Mouse (Mus musculus): ENCODE measurements around the gene Axin2. TPM values are rescaled to one million over a fixed set of nuclear protein-coding genes. Genes with fewer than 3 reads are reported as not detected.

The Axin2 gene
- polyA plus RNA-seq, 1 experiment from 2014 or later, result 9.2 TPM

DNA sequence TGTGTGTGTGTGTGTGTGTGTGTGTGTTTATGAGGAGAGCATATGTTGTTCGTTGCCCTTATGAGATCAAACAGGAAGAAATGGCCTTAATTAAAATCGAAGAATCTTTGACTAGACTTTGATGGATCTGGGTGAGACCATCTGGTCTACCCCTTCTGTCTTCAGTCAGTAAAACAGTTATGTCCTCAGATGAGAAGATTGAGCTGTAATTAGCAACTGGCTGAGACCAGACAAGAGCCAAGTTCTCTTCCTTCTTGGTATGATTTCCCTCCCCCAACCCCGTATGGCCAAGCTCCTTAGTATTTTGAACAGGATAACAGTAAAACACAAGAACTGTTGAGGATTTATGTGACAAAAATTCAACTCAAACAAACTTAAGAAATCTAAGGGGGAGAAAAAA lies 67.1 kb downstream of the Axin2 start:
- Histone ChIP-seq H3K9me3 (no peaks in the 10 kb centered on the region), H3K4me3 (no peak overlapping the region), H3K36me3 (no peaks in the 10 kb centered on the region), H3K4me2 (no peak overlapping the region), H3K27ac (replicated peaks) (no peak overlapping the region), H3K9ac (no peak overlapping the region), H3K4me1 (replicated peaks) (peaks cover 10% of the 10 kb centered on the region), H3K27me3 (no peaks in the 10 kb centered on the region)
- no peak for ATAC-seq (ENCODE audit: low FRiP score, low read depth)
- 79% methylated on average over 3 of the region's 3 CpGs for WGBS

DNA sequence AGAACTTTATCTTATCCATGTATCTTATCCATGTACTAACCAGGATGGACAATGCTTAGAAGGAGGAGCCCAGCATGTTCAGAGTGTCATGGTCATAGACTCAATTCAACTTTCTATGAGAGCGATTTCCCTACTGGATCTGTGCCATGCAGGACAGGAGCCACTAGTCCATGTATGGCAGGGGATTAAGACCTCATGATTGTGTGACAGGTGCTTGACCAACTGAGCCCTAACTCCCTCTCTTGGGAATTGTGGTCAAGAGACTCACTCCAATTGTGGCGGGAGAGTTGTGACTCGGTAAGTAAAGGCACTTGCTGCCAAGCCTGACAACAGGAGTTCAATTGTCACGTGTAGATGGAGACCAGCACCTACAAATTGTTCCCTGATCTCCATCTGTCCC lies 67.6 kb downstream of the Axin2 start:
- Histone ChIP-seq H3K4me2 (no peak overlapping the region), H3K4me3 (no peak overlapping the region), H3K9ac (no peak overlapping the region), H3K4me1 (replicated peaks) (peaks cover 10% of the 10 kb centered on the region), H3K27ac (replicated peaks) (no peak overlapping the region), H3K36me3 (no peaks in the 10 kb centered on the region), H3K27me3 (no peaks in the 10 kb centered on the region), H3K9me3 (no peaks in the 10 kb centered on the region)
- 80% methylated on average over 4 of the region's 4 CpGs for WGBS
- ATAC-seq (ENCODE audit: low FRiP score, low read depth), result no peak

DNA sequence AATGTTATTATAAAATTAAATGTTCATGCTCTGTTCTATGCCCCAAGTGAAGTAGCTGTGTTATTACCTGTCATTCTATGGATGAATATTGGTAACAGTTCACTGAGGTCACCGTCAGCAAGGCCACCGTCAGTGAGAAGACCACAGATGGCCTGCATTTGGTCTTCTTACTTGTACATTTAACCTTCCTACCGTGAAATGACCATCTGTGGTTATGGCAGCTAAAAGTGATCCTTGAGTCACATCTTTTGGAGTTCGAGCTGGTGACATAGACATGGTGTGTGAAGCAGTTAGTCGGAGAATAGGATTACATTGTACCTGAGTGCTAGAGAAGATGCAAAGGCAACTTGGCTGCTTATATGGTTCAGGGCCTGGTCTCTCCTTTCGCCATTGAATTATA lies 68.1 kb downstream of the Axin2 start:
- Histone ChIP-seq H3K27ac (replicated peaks) (no peak overlapping the region), H3K4me1 (replicated peaks) (peaks cover 10% of the 10 kb centered on the region), H3K4me2 (no peak overlapping the region), H3K36me3 (no peaks in the 10 kb centered on the region), H3K9ac (no peak overlapping the region), H3K9me3 (no peaks in the 10 kb centered on the region), H3K27me3 (no peaks in the 10 kb centered on the region), H3K4me3 (no peak overlapping the region)
- WGBS, result 88% methylated on average over 6 of the region's 6 CpGs
- no peak for ATAC-seq (ENCODE audit: low FRiP score, low read depth)

DNA sequence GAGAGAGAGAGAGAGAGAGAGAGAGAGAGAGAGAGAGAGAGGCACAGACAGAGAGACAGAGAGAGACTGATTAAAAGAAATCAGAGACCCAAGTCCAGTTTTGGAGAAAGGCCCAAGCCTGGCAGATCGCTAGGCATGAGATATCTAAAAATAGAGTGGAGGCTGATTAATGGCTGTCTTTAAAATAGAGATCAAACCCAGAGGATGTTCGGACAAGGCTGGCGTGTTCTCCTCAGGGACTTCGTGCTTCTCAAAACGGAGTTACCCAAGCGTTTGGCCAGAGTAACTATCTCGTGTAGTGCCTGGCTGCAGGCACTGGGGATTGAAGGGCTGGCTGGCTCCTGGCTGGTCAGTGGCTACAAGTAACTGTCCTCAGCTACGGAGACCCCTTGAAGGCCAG lies 69.8 kb downstream of the Axin2 start:
- Histone ChIP-seq H3K9ac (no peak overlapping the region), H3K4me2 (no peak overlapping the region), H3K4me1 (replicated peaks) (no peaks in the 10 kb centered on the region), H3K36me3 (no peaks in the 10 kb centered on the region), H3K4me3 (no peak overlapping the region), H3K27ac (replicated peaks) (no peak overlapping the region), H3K9me3 (no peaks in the 10 kb centered on the region), H3K27me3 (no peaks in the 10 kb centered on the region)
- ATAC-seq (ENCODE audit: low FRiP score, low read depth), result no peak
- 69% methylated on average over 8 of the region's 8 CpGs for WGBS

DNA sequence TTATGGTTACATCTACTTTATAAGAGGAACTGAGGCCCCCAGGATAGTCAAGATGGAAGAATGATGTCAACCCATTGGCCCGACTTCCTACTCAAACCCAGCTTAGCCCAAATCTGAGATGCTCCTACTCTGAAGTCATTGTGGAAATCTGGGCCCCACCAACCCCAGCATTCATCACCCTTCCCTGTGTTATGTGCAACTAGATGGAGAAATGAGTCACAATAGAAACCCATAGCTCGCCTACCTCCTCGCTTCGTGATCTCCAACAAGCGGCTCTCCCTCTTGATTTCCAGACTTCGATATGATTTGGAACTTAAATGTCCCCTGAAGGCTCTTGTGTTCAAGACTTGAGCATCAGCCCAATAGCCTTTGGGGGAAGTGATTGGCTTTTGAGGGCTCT lies 73.3 kb downstream of the Axin2 start:
- H3K4me3 ChIP-seq, result no peak overlapping the region
- H3K36me3 ChIP-seq, result no peaks in the 10 kb centered on the region
- H3K27me3 ChIP-seq, result no peaks in the 10 kb centered on the region
- H3K9me3 ChIP-seq, result no peaks in the 10 kb centered on the region
- no peak overlapping the region for H3K27ac ChIP-seq (replicated peaks)
- no peak for ATAC-seq (ENCODE audit: low FRiP score, low read depth)
- WGBS, result 98% methylated on average over 6 of the region's 6 CpGs
- H3K4me1 ChIP-seq (replicated peaks), result no peaks in the 10 kb centered on the region
- no peak overlapping the region for H3K9ac ChIP-seq
- H3K4me2 ChIP-seq, result no peak overlapping the region

DNA sequence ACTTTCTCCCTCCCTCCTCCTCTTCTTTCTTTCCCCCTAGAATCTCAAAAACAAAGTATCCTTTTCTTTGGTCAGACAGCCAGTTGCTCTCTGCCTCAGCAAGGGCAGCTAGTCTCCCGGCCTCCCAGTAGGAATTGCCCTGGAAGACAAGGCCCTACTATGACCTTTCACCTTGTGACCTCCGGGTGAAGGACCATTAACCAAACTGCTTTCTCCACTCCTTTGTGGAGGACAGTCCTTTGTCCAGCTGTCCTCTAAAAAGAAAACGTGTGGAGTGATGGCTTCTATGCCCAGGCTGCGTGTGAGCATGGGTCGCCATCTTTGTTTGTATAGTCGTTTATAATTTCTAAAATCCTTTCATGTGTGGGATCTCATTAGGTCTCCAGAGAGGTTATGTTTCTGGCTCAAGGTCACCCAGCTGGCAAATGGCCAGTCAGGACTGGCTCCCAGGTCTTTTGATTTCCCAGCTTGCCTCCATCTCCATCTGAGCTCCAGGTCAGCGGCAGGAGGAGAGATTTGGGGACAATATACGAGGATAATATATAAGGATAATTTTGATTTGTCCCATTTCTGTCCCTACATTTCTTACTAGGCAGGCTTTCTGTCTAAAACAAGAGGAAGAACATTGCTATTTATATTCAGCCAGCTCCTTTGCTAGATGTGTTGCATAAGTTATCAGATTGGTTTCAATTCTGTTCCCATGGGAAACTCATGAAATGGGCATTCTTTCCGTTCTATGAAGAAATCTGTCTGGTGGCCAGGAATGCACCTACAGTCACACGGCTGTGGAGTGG lies 75.2 kb downstream of the Axin2 start:
- WGBS, result 15% methylated on average over 10 of the region's 10 CpGs

DNA sequence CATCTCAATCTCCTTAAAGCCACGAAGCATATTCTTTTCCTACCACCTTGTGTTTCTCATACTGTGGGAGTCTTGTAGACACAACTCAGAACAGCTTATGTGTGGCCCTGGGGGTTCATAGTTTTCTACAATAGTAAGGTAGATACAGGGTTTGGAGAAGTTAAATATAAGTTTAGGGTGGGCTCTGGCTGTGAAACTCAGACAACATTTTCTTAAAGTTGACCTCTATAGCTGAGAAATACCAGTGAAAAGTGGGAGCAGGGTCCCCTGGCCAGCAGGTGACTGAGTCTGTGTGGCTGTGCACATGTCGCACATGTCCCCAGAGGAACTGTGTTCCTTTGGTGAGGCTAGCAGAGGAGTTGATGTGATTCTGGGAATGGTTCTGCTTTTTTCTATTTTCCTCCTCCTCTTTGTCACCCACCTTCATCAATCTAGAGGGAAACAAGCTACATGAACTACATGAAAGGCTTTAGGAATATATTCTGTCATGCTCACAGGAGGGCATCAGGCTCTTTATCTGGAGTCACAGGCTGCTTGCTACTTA lies 75.9 kb downstream of the Axin2 start:
- WGBS, result 43% methylated on average over 2 of the region's 2 CpGs
- no peak overlapping the region for H3K27ac ChIP-seq (replicated peaks)

More for the DNA sequence above, 75.2 kb downstream of the Axin2 start:
- Histone ChIP-seq H3K27me3 (no peaks in the 10 kb centered on the region), H3K4me2 (no peak overlapping the region), H3K9ac (no peak overlapping the region), H3K36me3 (no peaks in the 10 kb centered on the region), H3K4me1 (replicated peaks) (no peaks in the 10 kb centered on the region), H3K27ac (replicated peaks) (no peak overlapping the region), H3K9me3 (no peaks in the 10 kb centered on the region; the same call in 1 of the 2 replicates), H3K4me3 (no peak overlapping the region)
- no peak for ATAC-seq (ENCODE audit: low FRiP score, low read depth)

DNA sequence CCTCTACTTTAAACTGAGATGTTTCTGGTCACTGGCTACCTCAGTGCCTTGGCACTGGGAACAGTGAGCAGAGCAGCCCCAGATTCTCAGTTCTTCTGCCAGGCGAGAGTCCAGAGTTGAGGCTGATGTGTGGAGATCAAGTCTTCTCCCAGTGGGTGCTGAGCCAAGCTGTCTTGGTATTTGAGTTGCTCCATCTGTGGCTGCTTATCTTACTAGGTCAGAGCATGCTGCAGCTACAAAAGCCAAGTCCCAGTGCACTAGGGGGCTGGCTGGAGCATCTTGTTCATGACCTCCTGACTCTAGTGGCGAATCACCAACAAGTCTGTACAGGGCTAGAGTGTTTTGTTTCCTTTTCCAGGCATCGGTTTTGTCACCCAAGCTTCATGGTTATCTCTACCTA lies 77.7 kb downstream of the Axin2 start:
- no peak for ATAC-seq (ENCODE audit: low FRiP score, low read depth)
- Histone ChIP-seq H3K4me3 (no peak overlapping the region), H3K9me3 (peaks cover 11% of the 10 kb centered on the region), H3K9ac (no peak overlapping the region), H3K36me3 (no peaks in the 10 kb centered on the region), H3K27ac (replicated peaks) (no peak overlapping the region), H3K4me1 (replicated peaks) (no peaks in the 10 kb centered on the region), H3K4me2 (no peak overlapping the region), H3K27me3 (no peaks in the 10 kb centered on the region)
- 96% methylated on average over 3 of the region's 3 CpGs for WGBS

More for the DNA sequence above, 75.9 kb downstream of the Axin2 start:
- no peaks in the 10 kb centered on the region for H3K4me1 ChIP-seq (replicated peaks)
- ATAC-seq (ENCODE audit: low FRiP score, low read depth), result no peak
- H3K9me3 ChIP-seq, result peaks cover 3% of the 10 kb centered on the region
- H3K36me3 ChIP-seq, result no peaks in the 10 kb centered on the region
- H3K4me3 ChIP-seq, result no peak overlapping the region
- no peak overlapping the region for H3K4me2 ChIP-seq
- no peaks in the 10 kb centered on the region for H3K27me3 ChIP-seq
- H3K9ac ChIP-seq, result no peak overlapping the region

Other genes with a start within 250 kb of the Axin2 start
- gene E030025P04Rik, start 224.0 kb downstream of the Axin2 start, polyA plus RNA-seq (2015; fragmentation: Nextera tagmentation; extraction: Ambion mirVana), result 0.14 TPM in 1 of 2 replicates, not detected in the other